Comparison of ENCODE assay signal across 39 mouse cellular contexts in genomic region chr2:24040531-24040930, GRCm38 (mm10). TPM values are rescaled to one million over a fixed set of nuclear protein-coding genes. Genes with fewer than 3 reads are reported as not detected.
"Had no signal": no experiment of that assay in that cellular context is flagged by ENCODE, and none has a peak within 500 bp of the region (broad histone marks: within the 10 kb centered on the region; RNA-seq: fewer than 3 reads in every experiment).

No protein-coding gene starts in this region.

- H3K27me3 ChIP-seq: embryonic facial prominence, embryonic 12.5 days; embryonic facial prominence, embryonic 13.5 days; embryonic facial prominence, embryonic 15.5 days; forebrain, embryonic 12.5 days; forebrain, embryonic 13.5 days; forebrain, embryonic 15.5 days had no signal

- H3K4me3 ChIP-seq: embryonic facial prominence, embryonic 10.5 days; embryonic facial prominence, embryonic 12.5 days; embryonic facial prominence, embryonic 13.5 days; embryonic facial prominence, embryonic 15.5 days; erythroblast, embryonic 14.5 days; forebrain, embryonic 10.5 days; forebrain, embryonic 12.5 days; forebrain, embryonic 13.5 days; forebrain, embryonic 15.5 days; gastrocnemius, adult 2 months had no signal

- H3K27ac ChIP-seq: embryonic facial prominence, embryonic 10.5 days; embryonic facial prominence, embryonic 12.5 days; embryonic facial prominence, embryonic 13.5 days; embryonic facial prominence, embryonic 15.5 days; forebrain, embryonic 10.5 days; forebrain, embryonic 12.5 days; forebrain, embryonic 13.5 days; forebrain, embryonic 15.5 days; gastrocnemius, adult 2 months had no signal

- H3K36me3 ChIP-seq: embryonic facial prominence, embryonic 10.5 days; embryonic facial prominence, embryonic 12.5 days; embryonic facial prominence, embryonic 13.5 days; embryonic facial prominence, embryonic 15.5 days; forebrain, embryonic 10.5 days; forebrain, embryonic 12.5 days; forebrain, embryonic 15.5 days had no signal

- H3K4me2 ChIP-seq: embryonic facial prominence, embryonic 12.5 days; embryonic facial prominence, embryonic 13.5 days; embryonic facial prominence, embryonic 15.5 days; forebrain, embryonic 12.5 days; forebrain, embryonic 13.5 days; forebrain, embryonic 15.5 days had no signal

- ATAC-seq: forebrain, embryonic 13.5 days; forebrain, embryonic 14.5 days; forebrain, embryonic 15.5 days; forebrain, embryonic 16.5 days; forebrain, postnatal 0 days had no signal

- H3K9ac ChIP-seq: embryonic facial prominence, embryonic 12.5 days; embryonic facial prominence, embryonic 13.5 days; embryonic facial prominence, embryonic 15.5 days; forebrain, embryonic 12.5 days; forebrain, embryonic 13.5 days; forebrain, embryonic 15.5 days; forebrain, postnatal 0 days had no signal

- H3K4me1 ChIP-seq: embryonic facial prominence, embryonic 10.5 days; embryonic facial prominence, embryonic 12.5 days; embryonic facial prominence, embryonic 13.5 days; embryonic facial prominence, embryonic 15.5 days; forebrain, embryonic 10.5 days; forebrain, embryonic 12.5 days; forebrain, embryonic 13.5 days; forebrain, embryonic 15.5 days had no signal

- DNase-seq: cerebellum, adult 2 months; cerebellum, adult 8-10 months; cerebellum, adult 9-10 months; cerebellum, adult 9-11 months; cerebellum, postnatal 10 days; cerebellum, postnatal 14 days; cerebellum, postnatal 25 days; cerebellum, postnatal 36 days; embryo, embryonic 11 days; forebrain, postnatal 0 days; gastrocnemius, adult 2 months; gastrocnemius, postnatal 10 days; gastrocnemius, postnatal 14 days; gastrocnemius, postnatal 25 days; gastrocnemius, postnatal 36 days; heart, adult 11 months; heart, adult 18-20 months had no signal

- H3K9me3 ChIP-seq: embryonic facial prominence, embryonic 10.5 days; embryonic facial prominence, embryonic 12.5 days; embryonic facial prominence, embryonic 13.5 days; embryonic facial prominence, embryonic 15.5 days; forebrain, embryonic 10.5 days; forebrain, embryonic 12.5 days; forebrain, embryonic 13.5 days; forebrain, embryonic 15.5 days had no signal

RNA-seq across cellular contexts. Expression of gene Hnmt, which starts 8.7 kb away (rescaled TPM):
- polyA plus RNA-seq: erythroblast, embryonic 14.5 days had no signal

RNA-seq across cellular contexts. Expression of gene Tbpl2, which starts 55.9 kb away (rescaled TPM):
- total RNA-seq: common myeloid progenitor, adult 5-6 weeks; forebrain, postnatal 0 days; gastrocnemius, adult 18-20 months; gastrocnemius, adult 2 months; gastrocnemius, adult 8-10 months; gastrocnemius, postnatal 10 days; gastrocnemius, postnatal 14 days; gastrocnemius, postnatal 25 days; gastrocnemius, postnatal 36 days; gastrocnemius, postnatal 4 days; granulocyte monocyte progenitor cell, adult 5-6 weeks; heart, adult 18-20 months had no signal
- polyA plus RNA-seq: cerebellum, adult 2 months; cortical plate, adult 2 months; embryonic facial prominence, embryonic 10.5 days; embryonic facial prominence, embryonic 11.5 days; embryonic facial prominence, embryonic 12.5 days; embryonic facial prominence, embryonic 13.5 days; embryonic facial prominence, embryonic 14.5 days; embryonic facial prominence, embryonic 15.5 days; erythroblast, embryonic 14.5 days; forebrain, embryonic 10.5 days; forebrain, embryonic 11.5 days; forebrain, embryonic 12.5 days; forebrain, embryonic 13.5 days; forebrain, embryonic 14.5 days; forebrain, embryonic 15.5 days; forebrain, embryonic 16.5 days; forebrain, postnatal 0 days; frontal cortex, adult 2 months; gonadal fat pad, adult 2 months had no signal
